Mouse (Mus musculus) ES-Bruce4 (cell line): Measurements from ENCODE around the gene Leo1.
"Not testable (repeated sequence)": the region's sequence is repeated elsewhere in the genome, so short reads cannot be mapped to it uniquely, and the experiment has no call there.

Source experiments
- CTCF ChIP-seq: IDR thresholded peaks from one replicate; pipeline ENCODE4 v1.8.1; 2011; ENCODE audit warnings: low read depth, low read length
- POLR2A ChIP-seq: IDR thresholded peaks from one replicate; pipeline ENCODE4 v1.8.1; 2011; ENCODE audit warnings: low read length; ENCODE audit not compliant: insufficient read depth

DNA sequence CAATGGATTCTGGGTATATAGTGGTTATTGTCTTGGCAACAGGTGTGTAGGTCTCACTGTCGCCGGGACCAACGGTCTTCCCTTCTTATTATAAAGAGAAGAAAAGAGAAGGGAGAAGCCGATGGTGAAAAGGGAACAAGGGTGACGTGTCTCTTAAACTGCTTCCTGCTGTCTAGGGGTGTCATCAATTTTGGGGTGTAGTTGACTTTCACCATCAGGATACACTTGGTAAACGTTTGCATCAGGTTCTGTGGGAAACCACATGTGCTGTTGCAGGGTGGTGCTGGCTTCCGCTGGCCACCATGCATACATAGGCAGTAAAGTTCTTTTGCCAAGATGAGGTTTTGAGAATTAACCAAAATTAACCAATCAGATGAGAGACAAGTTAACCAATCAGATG is 46.9 kb downstream of the Leo1 start:
- not testable (repeated sequence) for TF ChIP-seq CTCF, POLR2A
